ENCODE assay signal across 12 mouse cellular contexts in genomic region chr2:16642061-16642460, GRCm38 (mm10).
"Had no signal": no experiment of that assay in that cellular context is flagged by ENCODE, and none has a peak within 500 bp of the region (broad histone marks: within the 10 kb centered on the region; RNA-seq: fewer than 3 reads in every experiment).

No protein-coding gene starts in this region.

- DNase-seq: lung, embryonic 14.5 days; lung, postnatal 10 days; lung, postnatal 4 days; midbrain, embryonic 14.5 days; retina, postnatal 1 day; right cerebral cortex, adult 18-20 months; right cerebral cortex, postnatal 25 days; right cerebral cortex, postnatal 4 days; spleen, adult 18-20 months; thymus, adult 18-20 months; thymus, postnatal 14 days; thymus, postnatal 36 days had no signal
